Mouse (Mus musculus) liver, postnatal 0 days (tissue): Measurements from ENCODE around the gene Daglb.
"Not testable (repeated sequence)": the region's sequence is repeated elsewhere in the genome, so short reads cannot be mapped to it uniquely, and the experiment has no call there.

ENCODE experiments used
- CTCF ChIP-seq: sonication (generic); IDR thresholded peaks from 2 replicates; pipeline ENCODE4 v1.5.1; 2016; ENCODE audit warnings: antibody characterized with exemption, low read depth
- EP300 ChIP-seq: IDR thresholded peaks from 2 replicates; pipeline ENCODE4 v1.6.1; 2016; ENCODE audit warnings: antibody characterized with exemption, low read depth, mild to moderate bottlenecking

- not testable (repeated sequence) for TF ChIP-seq EP300, CTCF
These were observed 84.5 kb downstream of the Daglb start for GRCm38 (mm10) chr5:143548922-143549321.
